Mouse (Mus musculus): ENCODE measurements at regions not wholly inside any gene's neighbourhood (a gene's known extent, or its start where the extent isn't known, plus 50 kb on each side); places are given as distances from the start of the nearest gene placed in this dataset.

DNA sequence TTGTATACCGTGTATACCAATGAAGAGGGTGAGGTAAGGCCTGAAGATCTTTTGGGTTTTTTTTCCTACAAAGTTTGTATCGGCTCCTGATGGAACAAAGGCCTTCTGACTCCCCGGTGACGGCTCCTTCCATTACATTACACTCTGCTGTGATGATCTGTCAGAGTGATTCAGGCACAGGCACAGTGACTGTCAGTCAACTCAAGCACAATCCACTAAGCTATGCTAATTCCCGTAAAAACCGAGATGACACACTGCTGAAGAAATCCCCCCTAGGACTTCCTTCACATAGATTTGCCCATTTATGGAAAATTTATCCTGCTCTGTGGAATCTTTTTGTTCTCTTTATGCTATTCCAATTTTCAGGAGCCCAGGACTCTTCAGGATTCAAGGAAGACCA, 730.0 kb upstream of the Adgrl2 start:
- ATAC-seq (ENCODE audit: low FRiP score, low TSS enrichment) (peak; percentile 60; the same call in 1 of the 2 replicates), DNase-seq (peak; percentile 42)
- Histone ChIP-seq H3K4me2 (ENCODE audit: low read length) (no peak overlapping the region), H3K4me3 (replicated peaks; ENCODE audit: low read depth, low read length) (no peak overlapping the region), H3K36me3 (ENCODE audit: control insufficient read depth, insufficient read depth, low read length) (no peaks in the 10 kb centered on the region), H3K27me3 (ENCODE audit: control insufficient read depth, insufficient read depth, low read length) (no peaks in the 10 kb centered on the region), H3K4me1 (ENCODE audit: control insufficient read depth, insufficient read depth, low read length) (no peaks in the 10 kb centered on the region), H3K27ac (replicated peaks; ENCODE audit: low read depth, low read length) (no peak overlapping the region), H3K9ac (replicated peaks; ENCODE audit: low read length) (no peak overlapping the region), H3K9me3 (ENCODE audit: control insufficient read depth, low read length) (no peaks in the 10 kb centered on the region)
- 11% methylated on average over 6 of the region's 6 CpGs for WGBS

DNA sequence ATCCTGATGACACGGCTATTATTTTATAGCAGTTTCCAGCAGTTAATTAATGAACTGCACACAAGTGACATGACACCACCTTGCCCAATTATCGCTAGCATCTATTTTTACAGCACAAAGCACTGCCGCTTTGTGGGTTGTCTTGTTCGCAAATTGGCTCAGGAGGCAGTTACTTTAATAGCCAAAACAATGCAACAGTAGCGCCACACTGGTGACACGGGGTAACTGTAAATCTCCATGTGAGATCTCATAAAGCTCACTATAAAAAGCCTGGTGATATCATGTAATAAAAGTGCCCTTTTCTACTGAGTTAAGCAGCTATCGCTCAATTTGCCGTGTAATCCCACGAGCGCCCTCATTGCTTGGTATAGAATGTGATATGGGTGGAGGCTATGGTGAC, 715.4 kb upstream of the Adgrl2 start:
- H3K9me3 ChIP-seq (ENCODE audit: control insufficient read depth, low read length) = no peaks in the 10 kb centered on the region
- no peak overlapping the region for H3K27ac ChIP-seq (replicated peaks; ENCODE audit: low read depth, low read length)
- no peak overlapping the region for H3K4me3 ChIP-seq (replicated peaks; ENCODE audit: low read depth, low read length)
- H3K4me1 ChIP-seq (ENCODE audit: control insufficient read depth, insufficient read depth, low read length) = no peaks in the 10 kb centered on the region
- H3K4me2 ChIP-seq (ENCODE audit: low read length) = no peak overlapping the region
- DNase-seq (peak; percentile 28), ATAC-seq (ENCODE audit: low FRiP score, low TSS enrichment) (no peak)
- WGBS = 86% methylated on average over 10 of the region's 10 CpGs
- H3K9ac ChIP-seq (replicated peaks; ENCODE audit: low read length) = no peak overlapping the region
- no peaks in the 10 kb centered on the region for H3K27me3 ChIP-seq (ENCODE audit: control insufficient read depth, insufficient read depth, low read length)
- no peaks in the 10 kb centered on the region for H3K36me3 ChIP-seq (ENCODE audit: control insufficient read depth, insufficient read depth, low read length)

DNA sequence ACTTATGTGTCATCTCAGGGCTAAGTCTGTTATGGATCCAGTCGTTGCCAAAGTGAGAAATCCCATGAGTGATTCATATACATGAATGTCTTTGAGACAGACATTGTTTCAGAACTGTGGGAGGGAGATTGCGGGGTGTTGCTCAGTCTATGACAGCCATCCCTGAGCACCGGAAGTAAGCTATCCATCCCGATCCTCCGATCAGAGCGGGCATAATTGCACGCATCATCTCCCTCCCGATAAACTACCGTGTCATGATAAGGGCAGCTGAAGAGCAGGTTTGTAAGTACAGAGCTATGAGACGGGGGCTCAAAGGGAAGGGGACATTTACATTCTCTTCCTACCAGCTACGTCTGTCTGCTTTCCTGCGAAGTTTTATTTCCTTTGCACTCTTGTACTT, 715.0 kb upstream of the Adgrl2 start:
- no peak for DNase-seq
- Histone ChIP-seq H3K9ac (replicated peaks; ENCODE audit: low read length) (no peak overlapping the region), H3K27ac (replicated peaks; ENCODE audit: low read depth, low read length) (no peak overlapping the region), H3K4me1 (ENCODE audit: control insufficient read depth, insufficient read depth, low read length) (no peaks in the 10 kb centered on the region), H3K4me2 (ENCODE audit: low read length) (no peak overlapping the region), H3K4me3 (replicated peaks; ENCODE audit: low read depth, low read length) (no peak overlapping the region), H3K27me3 (ENCODE audit: control insufficient read depth, insufficient read depth, low read length) (no peaks in the 10 kb centered on the region), H3K36me3 (ENCODE audit: control insufficient read depth, insufficient read depth, low read length) (no peaks in the 10 kb centered on the region), H3K9me3 (ENCODE audit: control insufficient read depth, low read length) (no peaks in the 10 kb centered on the region)
- ATAC-seq (ENCODE audit: low FRiP score, low TSS enrichment) = no peak
- WGBS = 83% methylated on average over 12 of the region's 12 CpGs

DNA sequence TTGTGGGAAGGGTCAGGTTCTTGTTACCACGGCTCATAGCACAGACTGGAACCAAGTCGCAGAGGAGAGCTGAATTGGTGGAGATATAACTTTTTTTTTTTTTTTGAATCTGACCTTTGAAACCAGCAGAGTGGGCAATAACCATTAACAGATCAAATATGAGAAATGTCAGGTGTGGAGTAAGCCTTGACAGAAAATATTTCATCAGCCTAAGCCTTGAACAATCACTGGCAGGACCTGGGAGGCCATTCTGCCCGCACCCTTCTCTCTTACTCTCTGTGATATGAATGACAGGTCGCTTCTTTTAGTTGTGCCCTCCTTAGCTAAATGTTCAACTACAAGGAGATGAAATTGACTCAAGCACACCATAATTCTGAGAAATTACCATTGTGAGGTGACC, 714.1 kb upstream of the Adgrl2 start:
- no peaks in the 10 kb centered on the region for H3K36me3 ChIP-seq (ENCODE audit: control insufficient read depth, insufficient read depth, low read length)
- H3K9me3 ChIP-seq (ENCODE audit: control insufficient read depth, low read length) = no peaks in the 10 kb centered on the region
- H3K4me1 ChIP-seq (ENCODE audit: control insufficient read depth, insufficient read depth, low read length) = no peaks in the 10 kb centered on the region
- H3K9ac ChIP-seq (replicated peaks; ENCODE audit: low read length) = no peak overlapping the region
- 88% methylated on average over 4 of the region's 4 CpGs for WGBS
- no peak overlapping the region for H3K4me2 ChIP-seq (ENCODE audit: low read length)
- DNase-seq = no peak
- H3K4me3 ChIP-seq (replicated peaks; ENCODE audit: low read depth, low read length) = no peak overlapping the region
- no peaks in the 10 kb centered on the region for H3K27me3 ChIP-seq (ENCODE audit: control insufficient read depth, insufficient read depth, low read length)
- H3K27ac ChIP-seq (replicated peaks; ENCODE audit: low read depth, low read length) = no peak overlapping the region
- no peak for ATAC-seq (ENCODE audit: low FRiP score, low TSS enrichment)

DNA sequence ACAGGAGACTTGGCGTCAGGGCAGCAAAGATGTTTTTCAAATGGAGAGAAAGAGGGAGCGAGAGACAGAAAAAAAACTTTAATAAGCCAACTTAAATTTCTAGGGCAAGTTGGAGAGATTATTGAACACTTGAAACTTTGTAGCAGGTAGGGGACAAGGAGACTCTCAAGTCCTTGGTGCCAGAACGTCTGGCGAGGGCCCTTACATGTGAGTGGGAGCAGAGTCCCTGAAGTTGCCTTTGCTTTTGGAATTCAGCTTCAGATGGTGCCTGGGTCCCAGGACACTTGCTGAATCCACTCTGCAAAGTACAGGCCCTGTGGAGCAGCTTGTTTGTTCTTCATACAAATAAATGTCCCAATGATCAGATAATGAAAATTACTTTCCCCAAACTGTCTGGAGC, 693.2 kb upstream of the Adgrl2 start:
- 77% methylated on average over 4 of the region's 4 CpGs for WGBS
- ATAC-seq (ENCODE audit: low FRiP score, low TSS enrichment) = no peak

DNA sequence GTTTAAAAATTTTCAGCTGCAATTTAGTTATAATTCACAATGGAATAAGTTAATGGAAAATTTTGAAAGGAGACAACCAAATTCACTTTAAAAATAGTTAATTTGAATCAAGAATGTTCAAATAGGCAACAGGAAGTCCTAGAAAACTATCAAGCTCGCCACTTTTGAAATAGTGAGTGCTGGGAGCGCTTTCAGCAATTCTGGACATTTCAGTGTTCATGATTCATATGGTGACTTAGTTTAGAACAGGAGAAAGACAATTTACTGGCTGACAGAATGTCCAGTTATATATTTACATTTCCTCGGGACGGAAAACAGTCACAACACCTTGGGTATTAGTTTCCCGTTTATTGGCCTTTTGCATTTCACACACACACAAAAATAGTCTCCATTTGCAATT, 691.9 kb upstream of the Adgrl2 start:
- Histone ChIP-seq H3K9ac (replicated peaks; ENCODE audit: low read length) (no peak overlapping the region), H3K36me3 (ENCODE audit: control insufficient read depth, insufficient read depth, low read length) (no peaks in the 10 kb centered on the region), H3K27ac (replicated peaks; ENCODE audit: low read depth, low read length) (no peak overlapping the region), H3K4me3 (replicated peaks; ENCODE audit: low read depth, low read length) (no peak overlapping the region), H3K9me3 (ENCODE audit: control insufficient read depth, low read length) (no peaks in the 10 kb centered on the region), H3K4me2 (ENCODE audit: low read length) (no peak overlapping the region), H3K4me1 (ENCODE audit: control insufficient read depth, insufficient read depth, low read length) (no peaks in the 10 kb centered on the region), H3K27me3 (ENCODE audit: control insufficient read depth, insufficient read depth, low read length) (no peaks in the 10 kb centered on the region)
- no peak for DNase-seq
- ATAC-seq (ENCODE audit: low FRiP score, low TSS enrichment) = no peak
- 82% methylated on average over 5 of the region's 5 CpGs for WGBS

More for the DNA sequence above, 693.2 kb upstream of the Adgrl2 start:
- no peak overlapping the region for H3K4me3 ChIP-seq (replicated peaks; ENCODE audit: low read depth, low read length)
- H3K27ac ChIP-seq (replicated peaks; ENCODE audit: low read depth, low read length) = no peak overlapping the region
- no peaks in the 10 kb centered on the region for H3K4me1 ChIP-seq (ENCODE audit: control insufficient read depth, insufficient read depth, low read length)
- no peaks in the 10 kb centered on the region for H3K9me3 ChIP-seq (ENCODE audit: control insufficient read depth, low read length)
- DNase-seq = no peak
- H3K9ac ChIP-seq (replicated peaks; ENCODE audit: low read length) = no peak overlapping the region
- no peak overlapping the region for H3K4me2 ChIP-seq (ENCODE audit: low read length)
- H3K27me3 ChIP-seq (ENCODE audit: control insufficient read depth, insufficient read depth, low read length) = no peaks in the 10 kb centered on the region
- H3K36me3 ChIP-seq (ENCODE audit: control insufficient read depth, insufficient read depth, low read length) = no peaks in the 10 kb centered on the region

DNA sequence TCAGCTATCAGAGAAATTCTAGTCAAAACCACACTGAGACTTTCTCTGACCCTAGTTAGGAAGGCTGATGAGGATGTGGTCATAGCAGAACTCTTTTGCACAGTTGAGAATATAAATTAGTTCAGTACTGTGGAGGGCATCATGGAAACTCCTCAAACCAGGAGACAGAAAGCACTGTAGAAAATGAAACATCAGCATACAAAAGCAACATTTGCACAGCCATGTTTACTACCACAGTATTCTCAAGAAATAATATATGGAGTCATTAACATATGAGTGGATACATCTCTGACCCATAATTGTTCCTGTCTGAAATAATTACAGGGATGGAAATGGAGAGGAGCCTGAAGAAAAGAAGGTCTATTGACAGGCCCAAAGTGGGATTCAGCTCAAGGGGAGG, 683.6 kb upstream of the Adgrl2 start:
- DNase-seq (no peak), ATAC-seq (ENCODE audit: low FRiP score, low TSS enrichment) (no peak)
- Histone ChIP-seq H3K4me1 (ENCODE audit: control insufficient read depth, insufficient read depth, low read length) (no peaks in the 10 kb centered on the region), H3K4me2 (ENCODE audit: low read length) (no peak overlapping the region), H3K27ac (replicated peaks; ENCODE audit: low read depth, low read length) (no peak overlapping the region), H3K9ac (replicated peaks; ENCODE audit: low read length) (no peak overlapping the region), H3K9me3 (ENCODE audit: control insufficient read depth, low read length) (no peaks in the 10 kb centered on the region), H3K4me3 (replicated peaks; ENCODE audit: low read depth, low read length) (no peak overlapping the region), H3K27me3 (ENCODE audit: control insufficient read depth, insufficient read depth, low read length) (no peaks in the 10 kb centered on the region), H3K36me3 (ENCODE audit: control insufficient read depth, insufficient read depth, low read length) (no peaks in the 10 kb centered on the region)

DNA sequence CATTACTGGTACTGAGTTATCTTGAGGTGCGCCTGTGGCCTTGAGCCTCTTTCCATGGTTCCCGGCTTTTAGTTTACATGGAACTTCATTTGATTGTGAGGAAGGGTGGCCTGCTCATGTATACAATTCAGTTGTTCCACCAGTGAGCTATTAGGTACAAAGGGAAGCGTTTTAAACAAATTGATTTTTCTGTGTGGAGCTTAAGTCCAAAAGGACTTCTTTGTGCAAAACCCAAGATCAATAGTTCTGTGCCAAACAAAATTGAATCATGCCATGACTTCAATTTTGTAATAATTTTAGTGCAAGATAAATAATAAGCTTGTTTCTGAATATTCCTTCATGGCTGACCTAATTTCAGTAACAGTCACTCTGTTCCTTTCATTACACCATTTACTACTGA, 674.3 kb upstream of the Adgrl2 start:
- ATAC-seq (ENCODE audit: low FRiP score, low TSS enrichment) (no peak), DNase-seq (no peak)
- no peaks in the 10 kb centered on the region for H3K4me1 ChIP-seq (ENCODE audit: control insufficient read depth, insufficient read depth, low read length)
- H3K27ac ChIP-seq (replicated peaks; ENCODE audit: low read depth, low read length) = no peak overlapping the region
- no peak overlapping the region for H3K9ac ChIP-seq (replicated peaks; ENCODE audit: low read length)
- H3K4me2 ChIP-seq (ENCODE audit: low read length) = no peak overlapping the region
- H3K4me3 ChIP-seq (replicated peaks; ENCODE audit: low read depth, low read length) = no peak overlapping the region
- H3K36me3 ChIP-seq (ENCODE audit: control insufficient read depth, insufficient read depth, low read length) = no peaks in the 10 kb centered on the region
- no peaks in the 10 kb centered on the region for H3K9me3 ChIP-seq (ENCODE audit: control insufficient read depth, low read length)
- no peaks in the 10 kb centered on the region for H3K27me3 ChIP-seq (ENCODE audit: control insufficient read depth, insufficient read depth, low read length)
- 89% methylated on average over 3 of the region's 3 CpGs for WGBS

DNA sequence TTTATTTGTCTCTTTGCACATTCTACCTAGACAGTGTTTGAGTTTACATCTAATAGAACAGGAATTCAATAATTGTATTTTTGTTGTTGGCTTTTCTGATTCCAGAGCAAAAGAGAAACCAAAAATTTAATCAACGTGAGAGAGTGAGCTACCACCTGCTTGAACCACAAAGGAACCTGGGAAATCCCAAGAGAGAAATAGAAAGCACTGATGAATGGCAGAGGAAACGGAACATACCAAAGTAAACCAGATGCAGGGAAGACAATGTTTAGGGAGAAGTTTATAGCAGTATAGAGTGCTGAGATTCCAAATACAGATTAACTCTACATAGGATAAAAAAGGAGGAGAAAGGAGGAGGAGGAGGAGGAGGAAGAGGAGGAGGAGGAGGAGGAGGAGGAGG, 648.0 kb upstream of the Adgrl2 start:
- Histone ChIP-seq H3K4me2 (ENCODE audit: low read length) (no peak overlapping the region), H3K4me3 (replicated peaks; ENCODE audit: low read depth, low read length) (no peak overlapping the region), H3K27me3 (ENCODE audit: control insufficient read depth, insufficient read depth, low read length) (no peaks in the 10 kb centered on the region), H3K4me1 (ENCODE audit: control insufficient read depth, insufficient read depth, low read length) (no peaks in the 10 kb centered on the region), H3K9me3 (ENCODE audit: control insufficient read depth, low read length) (no peaks in the 10 kb centered on the region), H3K9ac (replicated peaks; ENCODE audit: low read length) (no peak overlapping the region), H3K27ac (replicated peaks; ENCODE audit: low read depth, low read length) (no peak overlapping the region), H3K36me3 (ENCODE audit: control insufficient read depth, insufficient read depth, low read length) (no peaks in the 10 kb centered on the region)
- 81% methylated on average over 2 of the region's 2 CpGs for WGBS
- no peak for DNase-seq
- no peak for ATAC-seq (ENCODE audit: low FRiP score, low TSS enrichment)

All from midbrain, embryonic 14.5 days (tissue).